Mouse (Mus musculus): ENCODE results near the gene Pomt2. TPM values are rescaled to one million over a fixed set of nuclear protein-coding genes. Genes with fewer than 3 reads are reported as not detected.

Gene Pomt2
- total RNA-seq, 2 experiments from 2014 or later, result 16.4 to 16.5 TPM

DNA sequence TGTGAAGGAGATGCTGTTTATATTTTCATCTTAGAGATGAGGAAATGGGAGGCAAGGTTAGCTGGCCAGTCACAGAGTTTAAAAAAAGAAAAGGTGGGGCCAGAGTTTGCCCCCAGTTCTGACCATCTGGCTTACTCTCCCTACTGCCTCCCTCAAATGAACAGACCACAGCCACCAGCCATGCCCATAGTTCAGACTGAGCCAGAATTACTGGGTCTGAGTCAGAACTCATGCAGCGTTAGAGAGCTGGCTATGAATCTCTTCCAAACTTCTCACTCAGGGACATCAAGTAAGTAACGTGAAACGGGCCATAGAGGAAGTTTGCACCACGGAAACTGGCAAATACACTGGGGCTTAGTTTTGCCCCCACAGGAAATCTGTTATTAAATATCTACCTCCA is 43.0 kb downstream of the Pomt2 start:
- Histone ChIP-seq H3K27ac (no peak overlapping the region), H3K4me3 (no peak overlapping the region)
- no peak for DNase-seq (ENCODE audit: low spot score in 2 of 2)
- TF ChIP-seq CTCF (conservative IDR thresholded peaks at IDR 0.05), result no peak

DNA sequence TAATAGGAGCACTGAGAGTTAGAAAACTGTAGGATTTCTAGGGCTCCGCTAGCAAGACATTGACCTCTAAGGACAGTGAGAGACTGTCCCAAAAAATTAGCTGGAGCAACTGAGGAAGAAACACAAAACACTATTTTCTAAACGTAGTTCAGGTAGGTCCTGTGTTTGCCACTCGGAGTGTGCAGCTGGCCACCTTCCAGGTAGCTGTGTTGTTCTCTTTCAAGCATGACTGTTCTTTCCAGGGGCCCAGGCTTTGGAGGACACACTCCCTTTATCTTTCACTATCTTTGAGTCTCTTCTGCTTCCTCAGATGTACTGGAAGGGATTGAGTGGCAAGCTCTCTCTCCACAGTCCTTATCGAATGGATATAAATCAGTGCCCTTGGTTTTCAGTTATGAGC is 44.3 kb downstream of the Pomt2 start:
- Histone ChIP-seq H3K4me3 (no peak overlapping the region), H3K27ac (no peak overlapping the region)
- TF ChIP-seq CTCF (conservative IDR thresholded peaks at IDR 0.05), result no peak
- no peak for DNase-seq (ENCODE audit: low spot score in 2 of 2)

DNA sequence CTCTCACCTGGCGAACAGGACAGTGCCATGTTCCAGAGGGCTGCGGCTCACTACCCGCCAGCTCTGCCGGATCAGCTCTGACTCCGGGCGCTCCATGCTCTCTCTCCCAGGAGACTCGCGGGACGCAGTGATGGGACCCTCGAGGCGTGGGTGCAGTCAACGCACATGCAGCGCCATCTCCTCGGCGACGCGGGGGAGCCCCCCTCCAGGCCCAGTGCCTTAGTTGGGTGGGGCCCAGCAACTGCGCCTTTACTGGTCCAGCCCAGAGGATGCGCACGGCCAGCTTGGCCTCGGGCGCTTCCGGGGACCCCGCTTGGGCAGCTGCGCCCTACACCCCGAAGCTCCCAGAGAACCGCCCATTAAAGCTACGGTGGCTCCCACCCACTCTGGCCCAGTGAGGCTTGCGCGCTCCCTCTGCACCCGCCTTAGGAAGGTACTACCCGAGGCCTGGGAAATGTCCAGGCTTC is 45.6 kb downstream of the Pomt2 start, which contains the start of gene Ngb:
TSS of gene Ngb (minus strand) at position 375 of the 467 bp plus-strand sequence.
- no peak for TF ChIP-seq CTCF (conservative IDR thresholded peaks at IDR 0.05)

DNA sequence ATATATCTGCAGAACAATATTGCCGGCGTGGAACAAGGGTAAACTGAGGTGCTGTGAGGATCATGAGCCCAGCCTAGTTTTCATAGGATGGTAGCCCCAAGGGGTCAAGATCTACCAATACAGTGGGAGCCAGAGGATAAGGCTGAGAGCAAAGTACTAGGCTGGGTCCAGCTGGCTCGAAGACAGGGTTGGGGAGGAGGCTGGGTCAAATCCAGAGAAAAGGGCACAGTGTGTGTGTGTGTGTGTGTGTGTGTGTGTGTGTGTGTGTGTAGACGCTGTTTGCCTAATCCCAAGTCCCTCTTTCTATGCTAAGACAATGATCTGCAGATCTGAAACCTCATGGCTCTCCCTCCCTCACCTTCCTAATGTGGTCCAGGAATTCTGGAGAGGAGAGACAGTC is 47.4 kb downstream of the Pomt2 start:
- no peak for DNase-seq (ENCODE audit: low spot score in 2 of 2)
- Histone ChIP-seq H3K27ac (no peak overlapping the region), H3K4me3 (no peak overlapping the region)
- no peak for TF ChIP-seq CTCF (conservative IDR thresholded peaks at IDR 0.05)

More for the DNA sequence above, 45.6 kb downstream of the Pomt2 start, which contains the start of gene Ngb:
- no peak within 1 kb of the TSS for H3K27ac ChIP-seq
- H3K4me3 ChIP-seq, result peak within 1 kb of the TSS; percentile 40
- DNase-seq (ENCODE audit: low spot score in 2 of 2), result no peak

DNA sequence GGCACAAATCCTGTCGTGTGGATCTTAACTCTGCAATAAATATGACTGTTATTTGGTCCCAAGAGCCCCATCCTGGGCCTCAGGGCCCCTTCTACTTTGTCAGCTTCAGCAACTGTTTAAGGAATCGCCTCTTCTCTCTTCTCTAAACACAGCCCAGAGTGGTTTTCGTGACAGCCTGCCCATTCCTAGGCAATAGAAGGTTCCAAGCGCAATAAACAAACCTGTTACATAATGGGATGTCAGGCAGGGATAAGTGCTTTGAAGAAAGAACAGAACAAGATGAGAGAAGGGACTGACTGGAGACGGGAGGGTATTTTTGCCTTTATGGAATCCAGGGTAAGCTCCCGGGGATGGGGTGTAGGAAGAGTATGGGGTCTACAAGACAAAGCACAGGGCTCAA is 54.1 kb downstream of the Pomt2 start:
- peak in 1 of 2 experiments; percentile 23 for DNase-seq (ENCODE audit: low spot score in 2 of 2)

DNA sequence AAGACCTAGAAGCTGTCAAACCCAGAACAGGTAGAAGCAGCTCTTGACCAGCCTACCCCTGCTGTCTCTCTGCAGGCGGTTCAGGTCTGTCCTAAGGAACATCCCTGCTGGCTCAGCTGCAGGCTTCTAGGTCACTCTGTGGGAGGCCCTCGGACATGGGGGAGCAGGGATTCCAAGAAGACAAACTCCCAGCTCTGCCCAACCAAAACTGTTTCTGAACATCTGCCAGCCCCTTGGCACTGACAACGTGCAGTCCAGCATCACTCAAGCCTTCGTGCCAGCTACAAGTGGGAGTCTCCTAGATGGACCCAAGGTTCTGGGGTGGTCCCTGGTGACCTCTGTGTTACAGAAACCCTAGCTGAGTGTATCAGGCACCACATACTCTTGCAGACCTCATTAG is 54.5 kb downstream of the Pomt2 start:
- no peak for TF ChIP-seq CTCF (conservative IDR thresholded peaks at IDR 0.05)
- Histone ChIP-seq H3K27ac (peak overlapping the region; percentile 39; the same call in 1 of the 2 replicates), H3K4me3 (no peak overlapping the region)
- DNase-seq (ENCODE audit: low spot score in 2 of 2), result no peak

More for the DNA sequence above, 54.1 kb downstream of the Pomt2 start:
- H3K4me3 ChIP-seq, result no peak overlapping the region
- peak overlapping the region; percentile 39; the same call in 1 of the 2 replicates for H3K27ac ChIP-seq
- no peak for TF ChIP-seq CTCF (conservative IDR thresholded peaks at IDR 0.05)

DNA sequence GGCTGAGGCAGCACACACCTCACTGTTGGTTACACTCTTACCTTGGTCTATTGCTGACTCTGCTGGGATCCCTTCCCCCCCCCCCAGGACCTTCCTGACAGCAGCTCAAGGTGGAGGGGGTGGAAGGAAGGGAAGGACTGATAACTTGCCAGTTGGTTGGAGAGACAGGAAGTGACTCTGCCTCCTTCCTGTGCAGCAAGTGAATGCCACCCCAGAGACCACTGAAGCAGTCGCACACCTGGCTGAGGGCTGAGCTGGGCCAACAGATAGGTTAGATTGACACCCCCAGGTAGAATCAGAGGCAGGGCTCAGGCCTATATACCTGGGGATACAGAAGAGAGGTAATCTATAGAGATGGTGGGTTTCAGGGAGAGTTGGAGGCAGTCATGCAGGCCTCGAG is 55.9 kb downstream of the Pomt2 start:
- DNase-seq (ENCODE audit: low spot score in 2 of 2), result no peak
- H3K4me3 ChIP-seq, result no peak overlapping the region
- TF ChIP-seq CTCF (conservative IDR thresholded peaks at IDR 0.05), result no peak
- no peak overlapping the region for H3K27ac ChIP-seq

DNA sequence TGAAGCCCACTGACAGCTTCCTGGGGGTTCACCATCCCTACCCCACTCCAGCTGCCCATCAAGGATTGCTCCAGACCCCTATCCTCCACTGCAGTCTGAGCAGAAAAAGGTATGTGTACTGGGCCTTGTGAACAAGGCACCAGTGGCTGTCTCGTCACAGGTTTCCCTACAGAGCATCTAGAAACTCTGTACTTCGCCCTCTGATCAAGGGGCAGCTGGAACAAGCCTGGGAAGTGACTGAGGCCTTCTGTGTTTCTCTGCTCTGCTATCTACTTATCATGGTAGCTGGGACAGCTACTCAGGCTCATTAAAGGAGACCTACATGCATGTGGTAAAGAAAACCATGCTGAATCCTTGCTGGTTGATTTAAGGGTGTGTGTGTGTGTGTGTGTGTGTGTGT is 58.1 kb downstream of the Pomt2 start:
- no peak for TF ChIP-seq CTCF (conservative IDR thresholded peaks at IDR 0.05)
- DNase-seq (ENCODE audit: low spot score in 2 of 2), result no peak
- H3K4me3 ChIP-seq, result no peak overlapping the region
- no peak overlapping the region for H3K27ac ChIP-seq

DNA sequence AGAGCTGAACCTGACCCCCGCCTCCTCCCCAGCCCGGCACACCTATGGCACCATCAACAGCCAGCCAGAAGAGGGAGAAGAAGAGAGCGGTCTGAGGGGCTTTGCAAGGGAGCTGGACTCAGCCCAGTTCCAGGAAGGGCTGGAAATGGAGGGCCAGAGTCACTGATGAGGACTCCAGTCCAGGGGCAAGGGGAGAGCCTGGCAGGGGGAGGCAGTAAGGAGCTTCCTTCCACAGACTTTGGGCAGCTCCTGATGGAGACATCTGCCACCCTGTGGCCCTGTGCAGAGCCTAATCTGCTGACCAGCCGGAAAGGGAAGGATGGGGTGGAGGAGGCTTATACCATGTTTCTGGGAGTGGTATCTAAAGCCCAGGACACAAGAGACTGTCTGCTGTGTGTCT is 58.5 kb downstream of the Pomt2 start:
- Histone ChIP-seq H3K4me3 (no peak overlapping the region), H3K27ac (no peak overlapping the region)
- no peak for TF ChIP-seq CTCF (conservative IDR thresholded peaks at IDR 0.05)
- DNase-seq (ENCODE audit: low spot score in 2 of 2), result no peak

DNA sequence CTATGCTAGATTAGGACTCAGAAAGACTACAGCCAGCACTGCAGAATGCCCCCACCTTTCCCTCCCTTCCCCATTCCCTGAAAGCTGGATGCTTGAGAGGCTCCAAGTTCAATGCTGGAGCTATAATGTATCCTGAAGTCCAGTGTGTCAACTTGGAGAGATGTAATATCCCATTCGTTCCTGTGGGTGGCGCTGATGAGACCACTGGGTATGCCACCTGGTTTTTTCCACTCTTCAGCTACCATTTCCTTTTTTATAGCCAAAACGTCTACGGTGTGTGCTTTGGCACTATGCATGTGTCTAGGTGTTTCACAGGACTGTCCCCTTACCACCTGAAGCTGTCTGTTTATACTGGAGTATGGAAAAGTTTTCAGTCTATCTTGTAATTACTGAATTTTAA is 59.4 kb downstream of the Pomt2 start:
- no peak for DNase-seq (ENCODE audit: low spot score in 2 of 2)
- Histone ChIP-seq H3K4me3 (no peak overlapping the region), H3K27ac (no peak overlapping the region)
- peak; percentile 75 for TF ChIP-seq CTCF (conservative IDR thresholded peaks at IDR 0.05)

DNA sequence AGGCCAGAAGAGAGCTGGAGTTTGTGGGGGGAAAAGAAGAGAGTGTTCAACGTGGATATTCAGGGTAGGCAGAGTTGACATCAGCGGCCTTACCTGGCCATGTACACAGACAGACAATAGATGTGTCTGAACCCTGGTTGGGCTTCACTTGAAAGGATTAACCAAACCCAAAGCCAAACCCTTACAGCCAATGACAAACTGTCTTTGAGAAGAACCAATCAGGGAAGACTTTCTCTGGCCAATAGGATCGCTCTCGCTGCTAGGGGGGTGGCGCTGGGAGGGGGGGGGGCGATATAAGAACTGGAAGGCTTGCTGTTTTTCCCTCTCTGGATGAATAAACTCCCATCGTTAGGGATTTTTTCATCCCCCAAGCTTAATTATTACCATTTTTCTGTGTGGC is 60.5 kb downstream of the Pomt2 start:
- no peak for TF ChIP-seq CTCF (conservative IDR thresholded peaks at IDR 0.05)
- DNase-seq (ENCODE audit: low spot score in 2 of 2), result no peak
- no peak overlapping the region for H3K27ac ChIP-seq
- H3K4me3 ChIP-seq, result no peak overlapping the region

DNA sequence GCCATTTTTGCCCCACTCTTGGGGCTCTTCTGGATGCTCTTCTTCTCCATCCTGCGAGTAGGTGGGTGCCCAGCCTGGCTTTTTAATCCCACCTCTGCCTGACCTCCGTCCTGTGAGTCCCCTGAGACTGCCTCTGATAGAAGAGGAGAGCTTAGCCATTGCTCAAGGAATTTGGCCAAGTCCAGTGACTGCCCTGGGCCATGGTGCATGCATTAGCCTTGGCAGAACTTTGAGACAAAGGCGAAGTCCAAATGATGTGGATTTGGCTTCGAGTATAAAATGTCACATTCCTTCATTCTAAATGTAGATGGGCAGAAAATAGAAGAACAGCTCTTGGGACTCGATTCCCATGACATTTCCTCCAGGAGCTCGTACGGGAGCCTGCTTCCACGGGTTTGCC is 65.0 kb downstream of the Pomt2 start:
- DNase-seq (ENCODE audit: low spot score in 2 of 2), result no peak
- Histone ChIP-seq H3K27ac (no peak overlapping the region), H3K4me3 (no peak overlapping the region)
- no peak for TF ChIP-seq CTCF (conservative IDR thresholded peaks at IDR 0.05)

DNA sequence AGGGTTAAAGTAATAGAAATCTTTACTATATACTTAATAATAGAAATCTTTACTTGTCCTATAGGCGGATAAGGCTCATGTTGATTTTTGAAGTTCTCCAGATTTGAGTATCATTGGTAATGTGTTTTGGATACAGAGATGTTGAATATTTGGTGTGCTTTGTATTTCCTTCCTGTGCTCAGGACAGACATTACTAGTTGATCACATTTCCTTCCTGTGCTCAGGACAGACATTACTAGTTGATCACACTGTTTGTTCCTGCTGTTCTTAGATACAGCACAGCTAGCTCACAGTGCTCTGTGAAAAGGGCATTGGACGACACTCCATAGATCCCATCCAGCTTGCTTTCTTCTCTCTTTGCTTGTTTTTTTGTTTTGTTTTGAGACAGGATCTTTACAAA is 71.2 kb downstream of the Pomt2 start:
- H3K4me3 ChIP-seq, result no peak overlapping the region
- no peak for DNase-seq (ENCODE audit: low spot score in 2 of 2)
- H3K27ac ChIP-seq, result no peak overlapping the region
- no peak for TF ChIP-seq CTCF (conservative IDR thresholded peaks at IDR 0.05)

DNA sequence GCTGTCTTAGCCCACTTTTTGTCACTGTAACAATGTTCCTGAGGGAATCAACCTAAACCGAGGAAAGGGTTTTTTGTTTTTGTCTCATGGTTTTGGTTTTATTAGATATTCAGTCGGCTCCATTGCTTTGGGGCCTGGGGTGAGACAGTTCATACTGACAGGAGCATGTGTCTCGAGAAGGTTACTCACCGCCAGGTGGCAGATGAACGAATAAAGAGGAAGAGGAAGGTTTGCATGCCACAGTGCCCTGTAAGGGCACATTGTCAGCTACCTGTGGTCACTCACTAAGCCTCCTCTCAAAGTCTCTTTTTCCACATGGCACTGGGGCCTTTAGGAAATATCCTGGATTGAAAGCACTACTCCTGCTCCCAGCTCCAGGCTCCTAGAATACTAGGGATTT is 77.2 kb downstream of the Pomt2 start:
- H3K27ac ChIP-seq, result no peak overlapping the region
- TF ChIP-seq CTCF (conservative IDR thresholded peaks at IDR 0.05), result no peak
- DNase-seq (ENCODE audit: low spot score in 2 of 2), result no peak
- no peak overlapping the region for H3K4me3 ChIP-seq

DNA sequence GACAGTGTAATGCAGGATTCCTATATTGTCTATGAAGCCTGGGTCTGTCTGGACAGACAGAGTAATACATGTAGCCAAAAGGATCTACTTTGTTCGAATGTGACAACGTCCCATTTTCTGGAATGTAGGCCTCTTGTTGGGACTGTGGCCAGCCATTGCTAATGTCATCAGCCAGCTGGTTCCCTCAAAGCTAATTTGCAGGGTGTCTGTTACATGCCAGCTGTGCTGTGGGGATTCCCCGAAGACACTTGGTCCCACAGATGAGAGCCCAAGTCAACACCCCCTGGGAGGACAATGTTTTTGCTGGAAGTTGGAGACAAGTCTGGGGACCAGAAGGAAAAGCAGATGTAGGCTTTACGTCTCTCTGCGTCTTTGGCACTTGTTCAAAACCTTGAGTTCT is 81.3 kb downstream of the Pomt2 start:
- TF ChIP-seq CTCF (conservative IDR thresholded peaks at IDR 0.05), result no peak
- DNase-seq (ENCODE audit: low spot score in 2 of 2), result peak; percentile 39 to 54

More for the DNA sequence above, 81.3 kb downstream of the Pomt2 start:
- no peak overlapping the region for H3K4me3 ChIP-seq
- H3K27ac ChIP-seq, result no peak overlapping the region
